ENCODE assay signal across 11 mouse cellular contexts in the genomic region with DNA sequence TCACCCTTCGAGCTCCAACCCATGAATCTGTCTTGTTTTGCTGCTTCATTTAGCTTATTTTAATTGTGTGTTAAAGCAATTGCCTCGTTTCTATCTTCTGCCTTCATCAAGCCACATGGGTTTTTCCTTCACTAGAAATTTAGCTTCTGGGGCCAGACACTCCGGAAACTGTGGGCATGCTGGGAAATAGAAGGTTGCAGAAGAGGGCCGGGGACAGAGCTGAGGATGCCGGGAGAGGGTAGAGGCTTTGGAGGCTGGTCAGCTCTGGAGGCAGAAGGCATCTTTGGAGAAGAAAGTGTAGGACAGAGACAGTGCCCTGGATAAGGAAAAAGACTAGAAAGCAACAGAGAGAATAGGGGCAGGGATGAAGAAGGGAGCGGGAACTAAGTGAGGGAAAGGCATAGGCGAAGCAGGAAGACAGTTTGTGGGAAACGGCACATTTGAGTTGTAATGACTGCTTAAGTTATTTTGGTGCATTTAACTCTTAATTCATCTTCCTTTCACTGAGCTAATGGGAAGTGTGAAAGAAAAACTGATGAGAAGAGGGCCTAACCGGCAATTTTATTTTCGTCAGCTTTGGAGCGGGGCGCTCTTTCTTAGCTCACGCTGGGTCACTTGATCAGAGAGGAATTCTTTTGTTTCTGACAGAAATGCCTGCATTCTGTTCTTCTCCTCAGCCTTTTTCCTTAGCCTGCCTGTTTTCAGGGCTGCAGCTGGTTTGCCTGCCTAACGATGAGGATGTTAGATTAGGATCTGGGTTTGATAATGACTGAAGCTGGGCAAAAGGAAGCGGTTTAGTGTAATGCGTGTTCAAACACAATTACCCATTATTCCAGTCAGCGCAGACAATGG. TPM values are rescaled to one million over a fixed set of nuclear protein-coding genes. Genes with fewer than 3 reads are reported as not detected.
DNase-seq lines count a peak whose midpoint lies in the region; ATAC-seq lines count a peak whose summit lies in the region.
"Had no signal": no experiment of that assay in that cellular context is flagged by ENCODE, and none has a peak within 500 bp of the region (broad histone marks: within the 10 kb centered on the region; RNA-seq: fewer than 3 reads in every experiment).

No protein-coding gene starts in this region.

- no peak overlapping the region for H3K27ac ChIP-seq in embryonic facial prominence, embryonic 12.5 days
- 0 out of 2 replicates have a peak overlapping the region, but pooled peaks have one; percentile 17 for H3K27ac ChIP-seq in hindbrain, embryonic 12.5 days
- H3K27ac ChIP-seq in neural tube, embryonic 11.5 days (ENCODE audit: low read depth, low read length) = no peak overlapping the region
- H3K27ac ChIP-seq: heart, embryonic 13.5 days; intestine, embryonic 15.5 days had no signal

- DNase-seq in embryo, embryonic 10 days (ENCODE audit: low spot score) = peak; percentile 25
- peak; percentile 27 for DNase-seq in neural tube, embryonic 11.5 days (ENCODE audit: low spot score)
- no peak for DNase-seq in gastrocnemius, postnatal 10 days
- no peak for DNase-seq in ovary, postnatal 14 days (ENCODE audit: low spot score)
- DNase-seq: cerebellum, postnatal 36 days; left cerebral cortex, postnatal 4 days had no signal

- no peaks in the 10 kb centered on the region for H3K9me3 ChIP-seq in embryonic facial prominence, embryonic 12.5 days
- H3K9me3 ChIP-seq in hindbrain, embryonic 12.5 days (replicated peaks) = no peaks in the 10 kb centered on the region
- no peaks in the 10 kb centered on the region for H3K9me3 ChIP-seq in neural tube, embryonic 11.5 days (ENCODE audit: control insufficient read depth, low read length)
- H3K9me3 ChIP-seq: heart, embryonic 13.5 days; intestine, embryonic 15.5 days had no signal

- H3K4me1 ChIP-seq in embryonic facial prominence, embryonic 12.5 days = 0 out of 2 replicates have a peak, but pooled peaks cover 3% of the 10 kb centered on the region
- H3K4me1 ChIP-seq in hindbrain, embryonic 12.5 days = peaks cover 12% of the 10 kb centered on the region
- 0 out of 2 replicates have a peak, but pooled peaks cover 5% of the 10 kb centered on the region for H3K4me1 ChIP-seq in neural tube, embryonic 11.5 days (ENCODE audit: control insufficient read depth, insufficient read depth, low read length)
- H3K4me1 ChIP-seq: heart, embryonic 13.5 days; intestine, embryonic 15.5 days had no signal

- H3K36me3 ChIP-seq in embryonic facial prominence, embryonic 12.5 days = no peaks in the 10 kb centered on the region
- no peaks in the 10 kb centered on the region for H3K36me3 ChIP-seq in hindbrain, embryonic 12.5 days
- no peaks in the 10 kb centered on the region for H3K36me3 ChIP-seq in neural tube, embryonic 11.5 days (ENCODE audit: control insufficient read depth, insufficient read depth, low read length)
- H3K36me3 ChIP-seq: heart, embryonic 13.5 days; intestine, embryonic 15.5 days had no signal

- no peak overlapping the region for H3K4me3 ChIP-seq in embryonic facial prominence, embryonic 12.5 days
- H3K4me3 ChIP-seq in hindbrain, embryonic 12.5 days = no peak overlapping the region
- no peak overlapping the region for H3K4me3 ChIP-seq in neural tube, embryonic 11.5 days (ENCODE audit: low read depth, low read length)
- H3K4me3 ChIP-seq: heart, embryonic 13.5 days; intestine, embryonic 15.5 days had no signal

- WGBS in embryonic facial prominence, embryonic 12.5 days = 32% methylated on average over 17 of the region's 17 CpGs
- 39% methylated on average over 17 of the region's 17 CpGs for WGBS in hindbrain, embryonic 12.5 days
- WGBS in neural tube, embryonic 11.5 days = 33% methylated on average over 17 of the region's 17 CpGs

- H3K9ac ChIP-seq in embryonic facial prominence, embryonic 12.5 days = no peak overlapping the region
- no peak overlapping the region for H3K9ac ChIP-seq in hindbrain, embryonic 12.5 days
- H3K9ac ChIP-seq in neural tube, embryonic 11.5 days (ENCODE audit: low read length) = no peak overlapping the region; the same call in 1 of the 2 replicates
- H3K9ac ChIP-seq: heart, embryonic 13.5 days; intestine, embryonic 15.5 days had no signal

- ATAC-seq in embryonic facial prominence, embryonic 12.5 days (ENCODE audit: insufficient number of reproducible peaks, insufficient read depth, low FRiP score, low TSS enrichment) = no peak
- ATAC-seq in hindbrain, embryonic 12.5 days (ENCODE audit: low FRiP score) = peak; percentile 43; the same call in 1 of the 2 replicates
- ATAC-seq in neural tube, embryonic 11.5 days (ENCODE audit: insufficient read depth, low FRiP score, low TSS enrichment) = no peak
- ATAC-seq in monocyte, adult 5-6 weeks (replicated peaks; ENCODE audit: insufficient number of reproducible peaks, low FRiP score, low TSS enrichment, poor library complexity, severe bottlenecking) = no peak
- ATAC-seq: intestine, embryonic 15.5 days had no signal

- H3K27me3 ChIP-seq in embryonic facial prominence, embryonic 12.5 days = no peaks in the 10 kb centered on the region
- no peaks in the 10 kb centered on the region for H3K27me3 ChIP-seq in hindbrain, embryonic 12.5 days
- no peaks in the 10 kb centered on the region for H3K27me3 ChIP-seq in neural tube, embryonic 11.5 days (ENCODE audit: control insufficient read depth, insufficient read depth, low read length)
- H3K27me3 ChIP-seq: intestine, embryonic 15.5 days had no signal

- H3K4me2 ChIP-seq in embryonic facial prominence, embryonic 12.5 days (replicated peaks) = 0 out of 2 replicates have a peak overlapping the region, but pooled peaks have one; percentile 7
- peak overlapping the region; percentile 21; the same call in 1 of the 2 replicates for H3K4me2 ChIP-seq in hindbrain, embryonic 12.5 days (replicated peaks)
- H3K4me2 ChIP-seq in neural tube, embryonic 11.5 days (ENCODE audit: low read depth) = no peak overlapping the region
- H3K4me2 ChIP-seq: heart, embryonic 13.5 days; intestine, embryonic 15.5 days had no signal

RNA-seq across cellular contexts. Expression of gene Tnr, which starts 28.2 kb away (rescaled TPM):
- polyA plus RNA-seq in embryonic facial prominence, embryonic 12.5 days (2016; fragmentation: Nextera tagmentation; extraction: Ambion mirVana) = 0.05 and 0.27 TPM in 2 replicates
- polyA plus RNA-seq in hindbrain, embryonic 12.5 days (2016; fragmentation: Nextera tagmentation; extraction: Ambion mirVana) = 1.3 and 1.4 TPM in 2 replicates
- polyA plus RNA-seq in neural tube, embryonic 11.5 days (2014; fragmentation: Nextera tagmentation; extraction: Ambion mirVana) = 0.78 and 1.2 TPM in 2 replicates
- total RNA-seq in monocyte, adult 5-6 weeks (2017) = not detected in 3 replicates
- total RNA-seq in gastrocnemius, postnatal 10 days (2021) = under 1 TPM; 0.27 to 0.33 TPM
- polyA plus RNA-seq: heart, embryonic 13.5 days had no signal

Comparison
In these comparisons a context has a peak if more than half of its experiments do, and no peak if none do; other contexts are left out.
1. DNase-seq: peak in embryo, embryonic 10 days (single experiment) and neural tube, embryonic 11.5 days (single experiment); none in gastrocnemius, postnatal 10 days (single experiment) and ovary, postnatal 14 days (single experiment).